Mouse (Mus musculus) adrenal gland, adult 8-10 months (tissue): ENCODE data around the gene Rhbg. TPM values are rescaled to one million over a fixed set of nuclear protein-coding genes. Genes with fewer than 3 reads are reported as not detected.
"Not testable (repeated sequence)": the region's sequence is repeated elsewhere in the genome, so short reads cannot be mapped to it uniquely, and the experiment has no call there.

Experiments used
- DNase-seq: peaks from one replicate; pipeline ENCODE4 v3.0.0; 2022
- total RNA-seq, 4 experiments: library from RNA; stranded (reverse); gene quantifications; 2 replicates each; pipeline ENCODE4 v1.2.4; 2022

The Rhbg gene
- total RNA-seq: 10 to 100 TPM; 12.0 to 27.5 (median 17.3) TPM

DNA sequence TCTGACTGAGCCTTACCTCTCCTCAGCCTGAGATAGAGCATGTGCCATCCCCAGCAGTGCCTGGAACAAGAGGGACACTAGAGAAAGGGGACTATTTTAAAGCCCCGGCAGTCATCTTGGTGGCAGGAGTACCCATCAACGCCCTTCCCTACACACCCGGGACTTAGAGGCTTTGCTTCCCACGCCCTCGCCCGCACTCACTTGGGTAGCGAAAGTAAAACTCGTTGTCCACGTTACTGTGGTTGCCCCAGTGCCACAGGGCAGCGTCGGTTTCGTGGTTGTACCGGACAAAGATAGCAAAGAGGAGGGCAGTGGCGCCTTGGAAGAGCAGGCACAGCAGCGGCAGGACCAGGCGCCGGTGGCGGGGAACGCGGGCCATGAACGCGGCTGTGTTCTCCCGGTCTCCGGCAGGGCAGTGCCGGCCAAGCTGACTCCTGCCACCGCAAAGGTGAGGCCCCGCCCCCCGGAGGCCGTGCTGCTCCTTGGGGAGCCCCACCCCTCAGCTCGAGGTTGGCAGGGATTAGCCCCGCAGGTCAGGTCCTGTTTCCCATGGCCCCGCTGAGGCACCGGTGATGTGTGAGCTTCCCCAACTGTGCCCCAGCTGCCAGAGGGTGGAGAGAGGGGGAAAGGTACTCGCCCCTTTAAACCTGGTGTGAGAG lies at the start of gene Rhbg:
Gene Rhbg, minus strand, starts transcription at position 442 of the 659 bp plus-strand sequence.
- peak; percentile 42 for DNase-seq

DNA sequence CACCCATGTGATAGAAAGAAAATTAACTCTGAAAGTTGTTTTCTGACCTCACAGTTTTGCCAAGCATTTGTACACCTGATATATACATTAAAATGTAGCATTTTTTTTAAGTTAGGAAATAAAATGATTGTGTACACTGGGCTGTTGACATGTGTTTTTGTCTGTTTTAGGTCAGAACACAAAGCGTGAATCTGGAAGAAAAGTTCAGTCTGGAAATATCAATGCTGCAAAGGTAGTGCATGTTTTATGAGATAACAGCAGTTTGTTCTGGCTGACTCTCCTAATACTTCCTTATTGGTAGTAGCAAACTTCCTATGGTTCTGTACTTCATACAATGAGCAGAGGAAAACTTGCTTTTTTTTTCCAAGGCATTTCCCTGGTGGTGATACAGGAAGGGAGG lies 44.7 kb upstream of the Rhbg start:
- no peak for DNase-seq

DNA sequence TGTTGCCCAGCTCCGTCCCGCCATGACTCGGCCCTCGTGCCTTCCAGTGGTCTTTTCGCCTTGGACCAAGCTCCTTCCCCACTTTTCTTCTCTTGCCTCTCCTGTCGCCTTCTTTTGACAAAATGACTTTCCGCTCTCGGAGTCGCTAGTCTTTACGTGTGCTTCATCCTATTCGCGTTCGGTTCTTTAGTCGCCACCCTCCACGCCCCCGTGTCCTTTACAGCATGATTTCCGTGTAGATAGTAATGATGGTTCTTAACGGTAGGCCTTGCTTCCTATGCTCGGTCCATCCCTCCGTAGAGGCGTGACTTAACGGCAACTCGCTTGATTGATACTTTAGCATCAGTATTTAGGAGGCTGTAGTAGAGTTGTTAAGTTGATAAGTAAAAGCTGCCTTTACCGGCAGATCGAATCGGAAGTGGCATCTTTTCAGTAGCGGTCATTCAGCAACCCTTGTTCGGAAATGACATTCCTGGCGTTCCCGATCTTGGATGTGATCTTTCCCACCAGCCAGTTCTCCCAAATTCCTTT lies 42.9 kb upstream of the Rhbg start:
- DNase-seq: no peak

DNA sequence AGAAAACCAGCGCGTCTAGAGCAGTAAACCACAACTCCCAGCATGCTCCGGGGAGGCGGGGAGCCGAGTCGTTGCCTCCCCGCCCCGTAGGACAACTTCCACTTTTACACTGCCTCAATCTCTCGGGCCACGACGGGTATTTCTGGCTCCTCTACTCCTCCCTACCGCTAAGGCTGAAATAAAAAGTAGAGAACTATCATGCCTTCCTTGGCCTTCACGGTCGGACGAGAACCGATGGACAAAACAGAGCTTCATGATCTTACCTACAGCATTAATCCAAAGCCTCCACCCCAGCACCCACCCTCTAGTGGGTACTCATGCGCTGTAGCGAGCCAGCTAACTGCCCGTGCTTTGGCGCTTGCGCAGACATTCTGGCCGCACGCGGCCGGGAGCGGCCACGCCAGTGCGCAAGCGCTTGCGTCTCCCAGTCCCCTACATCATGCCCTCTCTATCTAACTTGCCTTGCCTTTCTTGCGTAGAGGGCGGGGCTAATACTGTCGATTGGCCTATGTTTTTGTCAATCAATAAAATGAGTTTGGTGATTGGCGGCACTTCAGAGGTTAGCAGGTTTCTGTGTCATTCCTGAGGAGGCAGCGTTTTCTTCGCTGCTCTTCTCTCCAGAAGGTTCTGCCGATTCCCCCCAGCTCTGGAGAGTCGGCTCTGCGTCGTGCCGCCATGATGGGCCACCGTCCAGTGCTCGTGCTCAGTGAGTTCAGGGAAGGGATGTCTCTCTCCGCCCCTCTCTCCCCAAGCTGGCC lies 42.2 kb upstream of the Rhbg start, which contains the start of the genes Tsacc and Cct3:
Gene Tsacc, minus strand, starts transcription at position 439 of the 758 bp plus-strand sequence.
Gene Cct3, plus strand, starts transcription at position 556 of the 758 bp plus-strand sequence.
- peak; percentile 95 for DNase-seq

DNA sequence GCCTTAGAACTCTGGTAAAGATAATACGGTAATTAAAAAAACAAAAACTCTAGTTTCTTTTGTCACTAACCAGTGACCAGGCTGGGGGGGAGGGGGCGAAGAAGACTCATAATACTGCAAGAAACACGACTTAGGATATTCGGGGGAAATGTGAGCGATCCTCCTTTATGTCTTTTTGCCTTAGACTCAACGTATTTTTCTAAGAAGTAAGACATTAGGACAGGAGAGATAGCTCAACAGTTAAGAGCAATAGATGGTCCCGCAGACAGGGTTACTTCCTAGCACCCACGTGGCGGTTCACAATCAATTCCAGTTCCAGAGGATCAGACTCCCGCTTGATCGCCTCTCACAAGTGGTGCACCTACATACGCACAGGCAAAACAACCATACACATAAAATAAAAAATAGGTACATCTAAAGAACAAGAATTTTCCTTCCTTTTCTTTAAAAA lies 41.6 kb upstream of the Rhbg start:
- no peak for DNase-seq

DNA sequence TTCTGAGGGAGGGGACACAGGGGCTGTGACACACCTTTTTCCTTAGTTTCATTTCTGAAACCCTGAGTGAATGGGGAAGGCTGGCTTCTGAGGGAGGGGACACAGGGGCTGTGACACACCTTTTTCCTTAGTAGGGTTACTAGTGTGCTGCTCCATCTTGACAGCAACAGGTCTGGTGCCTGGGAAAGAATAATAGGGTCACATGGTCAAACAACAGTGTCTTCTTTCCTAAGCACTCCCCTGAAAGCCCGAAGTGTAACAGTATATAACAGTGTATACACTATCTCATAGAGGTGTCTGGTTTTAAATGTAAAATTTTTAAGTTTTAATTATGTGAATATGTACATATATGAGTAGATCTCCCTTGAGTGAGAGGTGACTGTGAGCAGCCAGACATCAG lies 40.8 kb upstream of the Rhbg start:
- not testable (repeated sequence) for DNase-seq

DNA sequence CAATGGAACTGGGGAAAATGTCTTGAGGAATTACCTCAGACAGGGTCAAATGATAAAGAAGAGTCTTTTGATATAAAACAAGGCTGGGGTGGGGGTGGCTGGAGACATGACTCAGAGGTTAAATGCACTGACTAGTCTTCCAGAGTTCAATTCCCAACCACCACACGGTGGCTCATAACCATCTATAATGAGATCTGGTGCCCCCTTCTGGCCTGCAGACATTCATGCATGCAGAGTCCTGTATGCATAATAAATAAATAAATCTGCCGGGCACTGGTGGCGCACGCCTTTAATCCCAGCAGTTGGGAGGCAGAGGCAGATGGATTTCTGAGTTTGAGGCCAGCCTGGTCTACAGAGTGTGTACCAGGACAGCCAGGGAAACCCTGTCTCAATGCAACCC lies 37.5 kb upstream of the Rhbg start:
- peak; percentile 25 for DNase-seq

DNA sequence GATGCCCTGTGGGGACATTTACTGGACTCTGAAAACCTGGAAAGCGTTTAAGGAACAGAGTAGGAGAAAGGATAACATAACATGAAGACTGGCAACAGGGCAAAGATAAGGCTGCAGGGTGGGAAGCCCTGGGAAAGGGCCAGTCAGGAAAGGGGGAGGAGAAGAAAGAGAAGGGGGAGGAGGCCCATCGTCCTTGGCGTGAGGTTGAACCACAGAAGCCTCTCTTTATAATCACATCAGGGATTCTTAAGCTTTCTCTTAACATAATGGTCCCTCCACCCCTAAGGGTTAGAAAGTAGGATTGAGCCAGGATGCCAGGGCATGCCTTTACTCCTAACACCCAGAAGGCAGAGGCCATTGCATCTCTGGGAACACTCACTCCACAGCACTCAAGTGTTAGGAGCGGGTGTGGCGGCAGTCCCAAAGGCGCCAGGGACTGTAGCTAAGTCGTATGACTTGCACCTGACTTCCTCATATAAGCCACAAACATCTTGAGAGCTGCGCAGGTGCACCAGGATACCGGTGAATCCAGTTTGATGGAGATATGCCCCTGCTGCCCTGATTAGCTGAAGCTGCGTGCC lies 33.7 kb upstream of the Rhbg start:
- DNase-seq: not testable (repeated sequence)

DNA sequence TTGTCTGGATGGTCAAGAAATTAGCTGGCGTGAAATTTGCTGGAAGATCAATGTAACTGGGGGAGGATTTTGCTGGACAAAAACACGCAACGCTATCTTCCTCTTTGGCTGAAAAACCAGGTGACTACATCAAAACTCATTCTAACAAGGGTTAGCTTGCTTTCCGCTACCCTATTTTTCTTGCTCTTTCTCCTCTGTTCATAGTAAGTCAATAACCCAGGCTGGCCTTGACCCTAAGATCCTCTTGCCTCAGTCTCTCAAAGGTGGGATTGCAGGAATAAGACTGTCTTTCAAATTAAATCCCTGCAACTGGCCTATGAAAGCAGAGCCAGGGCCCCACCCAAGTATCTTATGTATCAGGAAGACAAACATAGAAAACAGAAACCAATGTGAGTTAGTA lies 32.6 kb upstream of the Rhbg start, which contains the start of gene Gm38392:
Gene Gm38392, minus strand, starts transcription at position 101 of the 400 bp plus-strand sequence.
- DNase-seq: no peak

DNA sequence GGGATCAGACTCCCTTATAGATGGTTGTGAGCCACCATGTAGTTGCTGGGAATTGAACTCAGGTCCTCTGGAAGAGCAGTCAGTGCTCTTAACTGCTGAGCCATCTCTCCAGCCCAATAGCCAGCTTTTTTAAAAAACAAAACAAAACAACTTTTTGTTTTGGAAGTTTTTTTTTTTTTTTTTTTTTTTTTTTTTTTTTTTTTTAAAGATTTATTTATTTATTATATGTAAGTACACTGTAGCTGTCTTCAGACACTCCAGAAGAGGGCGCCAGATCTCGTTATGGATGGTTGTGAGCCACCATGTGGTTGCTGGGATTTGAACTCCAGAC lies 31.0 kb upstream of the Rhbg start:
- not testable (repeated sequence) for DNase-seq

DNA sequence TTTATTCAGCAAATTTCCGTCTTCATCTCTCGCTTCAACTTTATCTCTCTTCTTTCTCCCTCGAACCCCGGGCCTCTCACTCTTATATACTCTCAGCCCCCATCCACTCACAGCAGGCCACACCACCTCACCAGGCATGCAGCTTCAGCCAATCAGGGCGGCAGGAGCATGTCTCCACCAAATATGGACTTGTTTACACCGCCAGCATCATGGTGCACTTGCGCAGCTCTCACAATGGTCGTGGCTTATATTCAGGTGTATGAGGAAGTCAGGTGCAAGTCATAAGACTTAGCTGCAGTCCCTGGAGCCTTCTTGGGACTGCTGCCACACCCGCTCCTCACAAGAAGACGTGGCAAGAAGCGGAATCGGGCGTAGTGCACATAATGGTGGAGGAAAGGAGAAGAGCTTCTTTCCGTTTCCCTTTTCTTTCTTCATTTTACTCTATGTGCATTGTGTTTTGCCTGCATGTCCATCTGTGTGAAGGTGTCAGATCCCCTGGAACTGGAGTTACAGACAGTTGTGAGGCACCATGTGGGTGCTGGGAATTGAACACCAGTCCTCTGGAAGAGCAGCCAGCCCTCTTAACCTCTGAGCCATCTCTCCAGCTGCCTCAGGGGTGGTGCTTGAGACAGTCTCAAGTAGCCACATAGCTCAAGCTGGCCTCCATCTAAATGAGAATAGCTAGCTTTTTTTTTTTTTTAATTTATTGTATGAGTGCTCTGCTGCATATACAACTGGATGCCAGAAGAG lies 30.5 kb upstream of the Rhbg start:
- not testable (repeated sequence) for DNase-seq

DNA sequence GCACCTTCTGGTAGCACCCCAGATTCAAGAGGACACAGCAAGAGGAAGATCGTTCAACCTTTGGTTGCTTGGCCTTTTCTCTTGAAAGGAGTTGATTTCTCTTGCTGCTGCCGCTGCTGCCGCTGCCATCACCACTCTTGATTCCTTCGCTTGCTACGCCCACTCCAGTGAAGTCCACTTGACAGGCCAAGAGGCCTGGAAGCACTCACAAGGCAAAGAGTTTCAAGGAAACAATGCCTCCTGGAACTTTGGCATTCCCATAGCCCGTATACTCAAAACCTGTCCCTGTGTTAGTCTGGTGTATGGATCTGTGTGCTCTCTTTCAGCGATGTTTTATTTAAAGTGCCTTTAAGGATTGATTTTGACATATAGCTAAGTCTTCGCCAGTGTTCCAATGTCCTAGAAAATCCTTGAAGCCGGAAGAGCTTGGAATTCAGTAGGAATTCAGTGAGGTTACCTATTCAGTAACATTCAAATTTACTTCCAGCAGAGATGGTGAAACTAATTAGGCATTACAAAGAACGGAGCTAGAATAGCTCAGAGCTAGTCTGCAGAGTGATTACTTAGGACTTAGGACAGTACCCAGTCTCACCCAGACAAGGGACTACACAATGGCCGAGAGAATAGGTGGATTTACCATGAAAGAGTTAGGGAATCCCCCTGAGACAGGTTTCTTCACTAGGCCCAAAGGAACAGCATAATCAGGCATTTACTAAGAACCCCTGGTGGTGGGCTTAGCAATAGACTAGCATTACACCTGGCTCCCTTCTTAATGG lies 26.8 kb upstream of the Rhbg start:
- DNase-seq: not testable (repeated sequence)

DNA sequence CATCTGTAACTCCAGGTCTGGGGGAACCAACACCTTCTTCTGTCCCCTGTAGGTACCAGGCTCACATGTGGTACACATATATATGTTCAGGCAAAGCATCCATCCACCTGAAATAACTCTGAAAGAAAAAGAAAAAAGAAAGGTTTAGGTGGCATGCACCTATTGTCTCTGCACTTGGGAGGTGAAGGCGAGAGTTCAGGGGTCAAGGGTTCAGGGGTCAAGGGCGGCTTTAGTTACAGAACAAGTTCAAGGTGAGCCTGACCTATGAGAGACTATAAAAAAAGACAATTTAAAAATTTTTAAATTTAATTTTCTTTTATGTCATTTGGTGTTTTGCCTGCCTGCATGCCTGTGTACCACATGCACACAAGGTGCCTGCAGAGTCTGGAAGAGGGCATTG lies 25.5 kb upstream of the Rhbg start:
- no peak for DNase-seq

DNA sequence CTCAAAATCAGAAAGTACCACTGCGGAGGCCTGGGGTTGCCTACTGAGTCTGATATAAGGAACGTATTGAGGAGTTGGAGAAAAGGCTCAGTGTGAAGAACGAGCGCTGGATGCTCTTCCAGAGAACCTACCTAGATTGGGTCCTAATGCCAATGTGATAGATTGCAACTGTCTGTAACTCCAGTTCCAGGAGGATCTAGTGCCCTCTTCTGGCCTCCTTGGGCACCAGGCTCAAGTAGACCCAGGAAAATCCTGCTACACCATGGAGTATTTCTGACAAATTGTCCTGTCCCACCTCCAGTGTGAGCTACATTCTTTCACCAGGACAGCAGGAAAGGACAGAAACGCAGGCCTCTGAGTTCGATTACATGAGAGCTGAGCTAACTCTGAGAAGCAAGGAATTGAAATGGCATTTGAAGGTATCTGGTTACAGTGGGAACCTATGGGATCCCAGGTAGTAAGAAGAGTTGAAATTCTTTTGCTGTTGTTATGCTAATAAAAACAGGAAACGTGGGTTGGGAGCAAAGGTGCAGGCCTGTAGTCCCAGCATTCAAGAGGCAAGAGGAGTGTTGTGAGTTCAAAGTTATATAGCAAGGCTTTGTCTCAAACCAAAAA lies 22.1 kb upstream of the Rhbg start:
- DNase-seq: no peak

DNA sequence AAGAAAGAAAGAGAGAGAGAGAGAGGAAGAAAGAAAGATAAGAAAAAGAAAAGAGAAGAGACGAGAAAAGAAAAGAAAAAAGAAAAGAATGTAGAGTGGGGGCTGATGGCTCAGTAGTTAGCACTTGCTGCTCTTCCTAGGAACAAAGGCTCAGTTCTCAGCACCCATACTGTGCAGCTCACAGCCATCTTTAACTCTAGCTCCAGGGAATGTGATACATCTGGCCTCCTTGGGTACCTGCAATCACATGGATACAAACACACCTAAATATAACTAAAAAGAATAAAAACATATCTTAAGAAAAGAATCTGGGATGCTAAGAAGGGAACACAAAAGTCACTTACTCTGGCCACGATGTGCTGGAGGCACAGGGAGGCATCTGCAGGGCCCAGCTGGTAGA lies 21.6 kb upstream of the Rhbg start:
- DNase-seq: no peak

DNA sequence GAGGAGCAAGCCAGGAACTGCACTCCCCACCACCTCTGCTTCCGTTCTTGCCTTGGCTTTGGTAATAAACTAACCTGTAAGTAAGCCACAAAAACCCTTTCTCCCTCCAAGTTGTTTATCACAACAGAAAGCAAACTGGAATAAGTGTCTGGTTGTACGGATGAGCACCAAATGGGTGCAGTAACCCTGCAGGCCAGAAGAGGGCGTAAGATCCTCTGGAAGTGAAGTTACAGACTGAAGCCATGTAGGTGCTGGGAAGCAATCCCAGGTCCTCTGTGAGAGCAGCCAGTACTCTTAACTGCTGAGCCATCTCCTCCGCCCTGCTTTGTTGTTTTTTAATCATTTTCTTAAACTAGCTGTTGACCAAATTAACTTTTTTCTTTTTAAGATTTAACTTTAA lies 19.5 kb upstream of the Rhbg start:
- DNase-seq: no peak

DNA sequence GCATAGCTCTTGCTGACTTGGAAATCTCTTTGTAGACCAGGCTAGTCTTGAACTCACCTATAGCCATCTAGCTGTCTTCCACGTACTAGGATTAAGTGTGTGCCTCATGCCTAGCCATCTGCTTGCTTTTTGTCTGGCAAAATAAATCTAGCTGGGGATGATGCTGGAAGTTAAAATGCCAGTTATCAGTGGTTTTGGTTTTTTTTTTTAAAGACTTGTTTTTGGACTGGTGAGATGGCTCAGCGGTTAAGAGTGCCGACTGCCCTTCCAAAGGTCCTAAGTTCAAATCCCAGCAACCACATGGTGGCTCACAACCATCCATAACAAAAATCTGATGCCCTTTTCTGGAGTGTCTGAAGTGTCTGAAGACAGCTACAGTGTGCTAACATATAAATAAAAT lies 17.4 kb upstream of the Rhbg start:
- no peak for DNase-seq

DNA sequence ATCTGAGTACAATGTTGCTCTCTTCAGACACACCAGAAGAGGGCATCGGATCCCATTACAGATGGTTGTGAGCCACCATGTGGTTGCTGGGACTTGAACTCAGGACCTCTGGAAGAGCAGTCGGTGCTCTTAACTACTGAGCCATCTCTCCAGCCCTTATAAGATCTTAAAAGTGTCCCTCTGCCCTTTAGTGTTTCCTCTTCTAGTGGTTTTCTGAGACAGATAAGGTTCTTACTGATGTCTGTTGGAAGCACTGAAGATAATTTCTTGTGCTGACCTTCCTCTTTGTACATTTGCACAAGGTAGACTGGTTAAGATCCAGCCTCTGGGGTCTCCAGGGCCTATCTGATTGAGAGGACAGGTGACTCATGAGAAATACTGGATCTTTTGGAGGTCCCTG lies 16.8 kb upstream of the Rhbg start:
- DNase-seq: not testable (repeated sequence)

DNA sequence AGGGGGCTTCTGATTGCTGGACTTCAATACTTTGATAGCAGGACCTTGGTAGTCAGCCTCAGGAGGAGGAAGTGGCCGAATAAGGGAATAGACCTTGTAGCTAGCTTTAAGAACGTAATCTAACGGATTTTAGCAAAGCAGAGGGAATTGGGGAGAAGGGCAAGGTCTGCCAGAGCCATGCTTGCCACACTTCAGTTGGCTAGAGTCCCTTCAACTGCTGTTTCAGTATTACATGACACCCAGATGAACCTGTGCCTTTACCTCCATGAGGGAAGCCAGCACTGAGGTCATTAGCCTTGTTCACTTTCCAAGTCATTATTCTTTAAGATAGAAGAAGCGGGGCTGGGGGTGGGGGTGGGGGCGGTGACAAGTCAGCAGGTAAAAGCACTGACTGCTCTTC lies 14.5 kb upstream of the Rhbg start:
- DNase-seq: no peak

DNA sequence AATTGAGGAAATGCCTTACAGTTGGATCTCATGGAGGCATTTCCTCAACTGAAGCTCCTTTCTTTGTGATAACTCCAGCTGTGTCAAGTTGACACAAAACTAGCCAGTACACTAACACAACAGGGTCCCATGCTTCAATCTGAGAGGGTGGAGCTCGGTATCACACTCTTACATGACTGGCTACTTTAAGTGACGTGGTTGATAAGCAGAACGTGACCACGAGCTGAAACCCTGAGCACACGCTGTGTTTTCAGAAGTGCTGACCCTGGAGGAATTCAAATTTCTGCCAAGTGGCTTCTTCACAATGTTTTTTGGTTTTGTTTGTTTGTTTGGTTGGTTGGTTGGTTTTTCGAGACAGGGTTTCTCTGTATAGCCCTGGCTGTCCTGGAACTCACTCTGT lies 13.5 kb upstream of the Rhbg start:
- not testable (repeated sequence) for DNase-seq

DNA sequence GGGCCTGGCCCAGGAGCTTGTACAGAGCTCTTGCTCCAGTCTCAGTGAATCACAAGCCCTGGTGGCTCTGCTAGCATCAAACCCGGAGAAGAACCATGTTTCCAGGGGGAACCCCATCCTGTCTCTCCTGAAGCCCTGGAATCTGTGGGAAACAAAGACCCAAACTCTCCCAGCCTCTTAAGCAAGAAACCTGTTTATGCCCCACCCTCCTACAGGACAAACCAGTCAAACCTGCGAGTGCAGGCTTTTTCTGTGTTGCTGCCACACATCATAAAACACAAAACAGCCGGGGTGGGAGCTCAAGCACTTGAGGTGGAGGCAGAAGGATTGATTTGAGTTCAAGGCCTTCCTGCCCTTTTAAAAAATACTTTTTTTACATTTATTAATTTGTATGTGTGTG lies 7.8 kb upstream of the Rhbg start:
- DNase-seq: no peak
